Mouse (Mus musculus) heart, embryonic 13.5 days (tissue): ENCODE results near the gene Trmt1l. TPM values are rescaled to one million over a fixed set of nuclear protein-coding genes. Genes with fewer than 3 reads are reported as not detected.

Source experiments
- ATAC-seq: fragments of 200-750 bp; cut with Nextera tagmentation; 2 replicates; pipeline ENCODE4 v1.8.0; 2017; ENCODE audit warnings: moderate TSS enrichment; ENCODE audit not compliant: insufficient number of reproducible peaks, low FRiP score, low TSS enrichment; ENCODE audit errors: extremely low read depth
- H3K27ac ChIP-seq: fragments of 300-500 bp; sonication (generic); replicated peaks from 2 replicates; pipeline ENCODE4 v1.5.1; 2015; ENCODE audit warnings: moderate library complexity, mild to moderate bottlenecking, inconsistent platforms
- H3K27me3 ChIP-seq: fragments of 300-500 bp; sonication (generic); replicated peaks from 2 replicates; pipeline ENCODE4 v1.6.1; 2015; ENCODE audit warnings: mild to moderate bottlenecking, inconsistent platforms
- H3K36me3 ChIP-seq: fragments of 300-500 bp; sonication (generic); 2 replicates; pipeline ENCODE4 v1.6.1; 2015; ENCODE audit warnings: mild to moderate bottlenecking, inconsistent platforms
- H3K4me1 ChIP-seq: fragments of 300-500 bp; sonication (generic); 2 replicates; pipeline ENCODE4 v1.6.1; 2015; ENCODE audit warnings: inconsistent platforms
- H3K4me2 ChIP-seq: fragments of 300-500 bp; sonication (generic); 2 replicates; pipeline ENCODE4 v1.6.1; 2015; ENCODE audit warnings: inconsistent platforms, mild to moderate bottlenecking, moderate library complexity
- H3K4me3 ChIP-seq: fragments of 300-500 bp; sonication (generic); 2 replicates; pipeline ENCODE4 v1.5.1; 2015; ENCODE audit warnings: moderate library complexity, mild to moderate bottlenecking, inconsistent platforms
- H3K9ac ChIP-seq: fragments of 300-500 bp; sonication (generic); 2 replicates; pipeline ENCODE4 v1.6.1; 2015; ENCODE audit warnings: inconsistent platforms, mild to moderate bottlenecking, moderate library complexity
- H3K9me3 ChIP-seq: fragments of 300-500 bp; sonication (generic); 2 replicates; pipeline ENCODE4 v1.6.1; 2016; ENCODE audit warnings: inconsistent platforms
- WGBS: fragments of 180-500 bp; shearing (Covaris S2); methylation state at CpG from one replicate; pipeline ENCODE4 v1.1.7; 2015; ENCODE audit warnings: mixed read lengths; 5-methylcytosine and 5-hydroxymethylcytosine counted together
- polyA plus RNA-seq: library from polyadenylated mRNA; unstranded; fragments of >200 nt; fragmentation: Nextera tagmentation; extraction: Ambion mirVana; gene quantifications from 2 replicates; pipeline ENCODE4 v1.2.1, GENCODE M21; 2015

Gene Trmt1l
- 33.9 and 38.7 TPM in 2 replicates for polyA plus RNA-seq

GRCm38 (mm10) chr1:151428263-151429221 is at the start of gene Trmt1l, which contains the start of gene Swt1:
Trmt1l (plus strand) TSS chr1:151428542.
Swt1 (minus strand) TSS chr1:151428455.
- Histone ChIP-seq H3K9ac (peak within 1 kb of the TSS; percentile 96), H3K9me3 (no peaks in the 10 kb centered on the region), H3K27me3 (no peaks in the 10 kb centered on the region), H3K27ac (peak within 1 kb of the TSS; percentile 97), H3K36me3 (peaks cover 6% of the 10 kb centered on the region), H3K4me1 (peaks cover 23% of the 10 kb centered on the region), H3K4me3 (peak within 1 kb of the TSS; percentile 84), H3K4me2 (peak within 1 kb of the TSS; percentile 81)
- WGBS, result under 1% methylated on average over 74 of the region's 74 CpGs
- ATAC-seq, result peak; percentile 99

GRCm38 (mm10) chr1:151390029-151390428 is 38.3 kb upstream of the Trmt1l start:
- WGBS, result 100% methylated on average over 1 of the region's 1 CpGs
- Histone ChIP-seq H3K27me3 (no peaks in the 10 kb centered on the region), H3K4me2 (no peak overlapping the region), H3K4me3 (no peak overlapping the region), H3K36me3 (peaks cover 46% of the 10 kb centered on the region), H3K9me3 (no peaks in the 10 kb centered on the region), H3K9ac (no peak overlapping the region), H3K4me1 (no peaks in the 10 kb centered on the region), H3K27ac (no peak overlapping the region)
- ATAC-seq, result no peak

- H3K4me1 ChIP-seq, result no peaks in the 10 kb centered on the region
- H3K4me3 ChIP-seq, result no peak overlapping the region
- H3K4me2 ChIP-seq, result no peak overlapping the region
- 83% methylated on average over 3 of the region's 3 CpGs for WGBS
- H3K36me3 ChIP-seq, result peaks cover 74% of the 10 kb centered on the region
- H3K27ac ChIP-seq, result 0 out of 2 replicates have a peak overlapping the region, but pooled peaks have one; percentile 15
- no peak overlapping the region for H3K9ac ChIP-seq
- H3K9me3 ChIP-seq, result no peaks in the 10 kb centered on the region
- no peaks in the 10 kb centered on the region for H3K27me3 ChIP-seq
- no peak for ATAC-seq
Measured at GRCm38 (mm10) chr1:151409827-151410226, 18.5 kb upstream of the Trmt1l start.

- no peak overlapping the region for H3K4me2 ChIP-seq
- H3K27me3 ChIP-seq, result no peaks in the 10 kb centered on the region
- peaks cover 14% of the 10 kb centered on the region for H3K4me1 ChIP-seq
- no peak overlapping the region for H3K27ac ChIP-seq
- H3K4me3 ChIP-seq, result no peak overlapping the region
- H3K9ac ChIP-seq, result no peak overlapping the region
- 52% methylated on average over 3 of the region's 3 CpGs for WGBS
- no peaks in the 10 kb centered on the region for H3K9me3 ChIP-seq
- no peak for ATAC-seq
- H3K36me3 ChIP-seq, result peaks cover 50% of the 10 kb centered on the region
Measured at GRCm38 (mm10) chr1:151422178-151422577, 6.2 kb upstream of the Trmt1l start.

GRCm38 (mm10) chr1:151426947-151427600 is 1.3 kb upstream of the Trmt1l start:
- Histone ChIP-seq H3K4me2 (peak overlapping the region; percentile 81), H3K27me3 (no peaks in the 10 kb centered on the region), H3K9ac (peak overlapping the region; percentile 92), H3K36me3 (peaks cover 14% of the 10 kb centered on the region), H3K4me3 (peak overlapping the region; percentile 84), H3K4me1 (peaks cover 27% of the 10 kb centered on the region), H3K27ac (peak overlapping the region; percentile 87), H3K9me3 (no peaks in the 10 kb centered on the region)
- WGBS, result 6% methylated on average over 7 of the region's 7 CpGs
- no peak for ATAC-seq

GRCm38 (mm10) chr1:151427888-151428262 is 467 bp upstream of the Trmt1l start:
- ATAC-seq, result peak; percentile 31; the same call in 1 of the 2 replicates
- H3K4me3 ChIP-seq, result peak overlapping the region; percentile 84
- peak overlapping the region; percentile 81 for H3K4me2 ChIP-seq
- H3K36me3 ChIP-seq, result peaks cover 6% of the 10 kb centered on the region
- WGBS, result under 1% methylated on average over 26 of the region's 26 CpGs
- H3K9ac ChIP-seq, result peak overlapping the region; percentile 92
- H3K9me3 ChIP-seq, result no peaks in the 10 kb centered on the region
- H3K4me1 ChIP-seq, result peaks cover 23% of the 10 kb centered on the region
- no peaks in the 10 kb centered on the region for H3K27me3 ChIP-seq
- H3K27ac ChIP-seq, result peak overlapping the region; percentile 87

- WGBS, result 37% methylated on average over 9 of the region's 9 CpGs
- no peaks in the 10 kb centered on the region for H3K9me3 ChIP-seq
- peak overlapping the region; percentile 96 for H3K9ac ChIP-seq
- peaks cover 12% of the 10 kb centered on the region for H3K36me3 ChIP-seq
- no peak for ATAC-seq
- peak overlapping the region; percentile 75 for H3K4me2 ChIP-seq
- no peaks in the 10 kb centered on the region for H3K27me3 ChIP-seq
- peaks cover 23% of the 10 kb centered on the region for H3K4me1 ChIP-seq
- peak overlapping the region; percentile 97 for H3K27ac ChIP-seq
- H3K4me3 ChIP-seq, result peak overlapping the region; percentile 84
Measured at GRCm38 (mm10) chr1:151429316-151429715, 974 bp downstream of the Trmt1l start.

GRCm38 (mm10) chr1:151435431-151435830 is 7.1 kb downstream of the Trmt1l start:
- Histone ChIP-seq H3K4me2 (0 out of 2 replicates have a peak overlapping the region, but pooled peaks have one; percentile 12), H3K27ac (peak overlapping the region; percentile 60), H3K27me3 (no peaks in the 10 kb centered on the region), H3K9me3 (no peaks in the 10 kb centered on the region), H3K4me1 (peaks cover 10% of the 10 kb centered on the region), H3K36me3 (peaks cover 68% of the 10 kb centered on the region), H3K4me3 (no peak overlapping the region), H3K9ac (no peak overlapping the region)
- WGBS, result 51% methylated on average over 6 of the region's 6 CpGs
- no peak for ATAC-seq

GRCm38 (mm10) chr1:151449866-151450265 is 21.5 kb downstream of the Trmt1l start:
- Histone ChIP-seq H3K9me3 (no peaks in the 10 kb centered on the region), H3K4me2 (no peak overlapping the region), H3K9ac (no peak overlapping the region), H3K4me1 (no peaks in the 10 kb centered on the region), H3K36me3 (peaks cover 97% of the 10 kb centered on the region), H3K27ac (no peak overlapping the region), H3K27me3 (no peaks in the 10 kb centered on the region), H3K4me3 (no peak overlapping the region)
- no peak for ATAC-seq
- WGBS, result 92% methylated on average over 10 of the region's 10 CpGs

GRCm38 (mm10) chr1:151450851-151451250 is 22.5 kb downstream of the Trmt1l start:
- peaks cover 95% of the 10 kb centered on the region for H3K36me3 ChIP-seq

GRCm38 (mm10) chr1:151451946-151452345 is 23.6 kb downstream of the Trmt1l start:
- Histone ChIP-seq H3K36me3 (peaks cover 93% of the 10 kb centered on the region), H3K4me1 (no peaks in the 10 kb centered on the region), H3K4me3 (no peak overlapping the region), H3K9me3 (no peaks in the 10 kb centered on the region), H3K27me3 (no peaks in the 10 kb centered on the region), H3K27ac (no peak overlapping the region), H3K4me2 (no peak overlapping the region), H3K9ac (no peak overlapping the region)
- WGBS, result 96% methylated on average over 11 of the region's 11 CpGs
- no peak for ATAC-seq

More at GRCm38 (mm10) chr1:151450851-151451250, 22.5 kb downstream of the Trmt1l start:
- H3K9ac ChIP-seq, result no peak overlapping the region
- H3K9me3 ChIP-seq, result no peaks in the 10 kb centered on the region
- H3K4me3 ChIP-seq, result no peak overlapping the region
- no peaks in the 10 kb centered on the region for H3K4me1 ChIP-seq
- no peaks in the 10 kb centered on the region for H3K27me3 ChIP-seq
- ATAC-seq, result no peak
- no peak overlapping the region for H3K27ac ChIP-seq
- H3K4me2 ChIP-seq, result no peak overlapping the region
- WGBS, result 86% methylated on average over 1 of the region's 2 CpGs
